Mouse (Mus musculus): Measurements from ENCODE around the gene Nags. TPM values are rescaled to one million over a fixed set of nuclear protein-coding genes. Genes with fewer than 3 reads are reported as not detected.

Nags gene
- 0.14 and 0.16 TPM in 2 replicates for total RNA-seq (2014; rRNA removed)
- polyA plus RNA-seq (2015; fragmentation: Nextera tagmentation; extraction: Ambion mirVana): 0.09 and 0.11 TPM in 2 replicates

- WGBS: 1% methylated on average over 46 of the region's 50 CpGs
- DNase-seq (ENCODE audit: low spot score) (no peak), ATAC-seq (ENCODE audit: low FRiP score) (no peak)
- no peak within 1 kb of the TSS for H3K27ac ChIP-seq (ENCODE audit: low read depth, low read length)
- H3K27me3 ChIP-seq (ENCODE audit: insufficient read depth, low read length): peaks cover 67% of the 10 kb centered on the region
- peak within 1 kb of the TSS; percentile 21; the same call in 1 of the 2 replicates for H3K4me3 ChIP-seq (ENCODE audit: low read depth, low read length)
- H3K4me1 ChIP-seq (ENCODE audit: insufficient read depth, low read length): no peaks in the 10 kb centered on the region; the same call in 1 of the 2 replicates
- no peaks in the 10 kb centered on the region for H3K9me3 ChIP-seq (ENCODE audit: low read length)
- peak within 1 kb of the TSS; percentile 29 for H3K4me2 ChIP-seq (ENCODE audit: low read depth, low read length, poor library complexity, severe bottlenecking)
- no peaks in the 10 kb centered on the region for H3K36me3 ChIP-seq (ENCODE audit: insufficient read depth, low read length)
- TF ChIP-seq CTCF (IDR thresholded peaks at IDR 0.05): no peak
- 0 out of 2 replicates have a peak within 1 kb of the TSS, but pooled peaks have one; percentile 13 for H3K9ac ChIP-seq (replicated peaks; ENCODE audit: low read length, poor library complexity, severe bottlenecking)
These were observed at the start of gene Nags for GRCm38 (mm10) chr11:102145471-102146001. Gene Nags (plus strand): TSS chr11:102145513.

GRCm38 (mm10) chr11:102095676-102096075 is 49.6 kb upstream of the Nags start:
- WGBS: 74% methylated on average over 3 of the region's 3 CpGs
- DNase-seq (ENCODE audit: low spot score) (no peak), ATAC-seq (ENCODE audit: low FRiP score) (no peak)
- H3K4me3 ChIP-seq (ENCODE audit: low read depth, low read length): no peak overlapping the region
- no peak overlapping the region for H3K4me2 ChIP-seq (ENCODE audit: low read depth, low read length, poor library complexity, severe bottlenecking)
- no peak overlapping the region for H3K9ac ChIP-seq (replicated peaks; ENCODE audit: low read length, poor library complexity, severe bottlenecking)
- no peak overlapping the region for H3K27ac ChIP-seq (ENCODE audit: low read depth, low read length)
- H3K9me3 ChIP-seq (ENCODE audit: low read length): no peaks in the 10 kb centered on the region
- no peaks in the 10 kb centered on the region for H3K36me3 ChIP-seq (ENCODE audit: insufficient read depth, low read length)
- no peaks in the 10 kb centered on the region; the same call in 1 of the 2 replicates for H3K4me1 ChIP-seq (ENCODE audit: insufficient read depth, low read length)
- no peaks in the 10 kb centered on the region for H3K27me3 ChIP-seq (ENCODE audit: insufficient read depth, low read length)
- TF ChIP-seq CTCF (IDR thresholded peaks at IDR 0.05): no peak

- H3K4me1 ChIP-seq (ENCODE audit: insufficient read depth, low read length): no peaks in the 10 kb centered on the region; the same call in 1 of the 2 replicates
- no peaks in the 10 kb centered on the region for H3K36me3 ChIP-seq (ENCODE audit: insufficient read depth, low read length)
- TF ChIP-seq CTCF (IDR thresholded peaks at IDR 0.05): no peak
- no peak for ATAC-seq (ENCODE audit: low FRiP score)
- 74% methylated on average over 5 of the region's 5 CpGs for WGBS
- H3K4me3 ChIP-seq (ENCODE audit: low read depth, low read length): peak overlapping the region; percentile 19; the same call in 1 of the 2 replicates
- no peak for DNase-seq (ENCODE audit: low spot score)
- H3K27ac ChIP-seq (ENCODE audit: low read depth, low read length): no peak overlapping the region
- peak overlapping the region; percentile 40 for H3K4me2 ChIP-seq (ENCODE audit: low read depth, low read length, poor library complexity, severe bottlenecking)
- no peak overlapping the region for H3K9ac ChIP-seq (replicated peaks; ENCODE audit: low read length, poor library complexity, severe bottlenecking)
- no peaks in the 10 kb centered on the region for H3K27me3 ChIP-seq (ENCODE audit: insufficient read depth, low read length)
- H3K9me3 ChIP-seq (ENCODE audit: low read length): no peaks in the 10 kb centered on the region
These were observed 48.9 kb upstream of the Nags start for GRCm38 (mm10) chr11:102096446-102096845.

GRCm38 (mm10) chr11:102096887-102097391 is 48.4 kb upstream of the Nags start:
- Histone ChIP-seq H3K27ac (ENCODE audit: low read depth, low read length) (no peak overlapping the region), H3K36me3 (ENCODE audit: insufficient read depth, low read length) (no peaks in the 10 kb centered on the region), H3K9me3 (ENCODE audit: low read length) (no peaks in the 10 kb centered on the region), H3K27me3 (ENCODE audit: insufficient read depth, low read length) (no peaks in the 10 kb centered on the region), H3K9ac (replicated peaks; ENCODE audit: low read length, poor library complexity, severe bottlenecking) (peak overlapping the region; percentile 46), H3K4me2 (ENCODE audit: low read depth, low read length, poor library complexity, severe bottlenecking) (peak overlapping the region; percentile 40), H3K4me1 (ENCODE audit: insufficient read depth, low read length) (no peaks in the 10 kb centered on the region; the same call in 1 of the 2 replicates), H3K4me3 (ENCODE audit: low read depth, low read length) (peak overlapping the region; percentile 19)
- WGBS: 7% methylated on average over 14 of the region's 18 CpGs
- peak; percentile 78 for TF ChIP-seq CTCF (IDR thresholded peaks at IDR 0.05)
- peak; percentile 91 for DNase-seq (ENCODE audit: low spot score)
- ATAC-seq (ENCODE audit: low FRiP score): peak; percentile 84

- TF ChIP-seq CTCF (IDR thresholded peaks at IDR 0.05): no peak
- Histone ChIP-seq H3K4me2 (ENCODE audit: low read depth, low read length, poor library complexity, severe bottlenecking) (no peak within 1 kb of the TSS), H3K4me3 (ENCODE audit: low read depth, low read length) (no peak within 1 kb of the TSS), H3K9ac (replicated peaks; ENCODE audit: low read length, poor library complexity, severe bottlenecking) (no peak within 1 kb of the TSS), H3K36me3 (ENCODE audit: insufficient read depth, low read length) (no peaks in the 10 kb centered on the region), H3K27me3 (ENCODE audit: insufficient read depth, low read length) (peaks cover 19% of the 10 kb centered on the region), H3K27ac (ENCODE audit: low read depth, low read length) (no peak within 1 kb of the TSS), H3K4me1 (ENCODE audit: insufficient read depth, low read length) (no peaks in the 10 kb centered on the region; the same call in 1 of the 2 replicates), H3K9me3 (ENCODE audit: low read length) (no peaks in the 10 kb centered on the region)
- DNase-seq (ENCODE audit: low spot score): no peak
- ATAC-seq (ENCODE audit: low FRiP score): no peak
- 85% methylated on average over 4 of the region's 4 CpGs for WGBS
These were observed 44.1 kb upstream of the Nags start, which contains the start of gene Ppy for GRCm38 (mm10) chr11:102101219-102101618. Gene Ppy (minus strand): TSS chr11:102101319.
